Mouse (Mus musculus): ENCODE measurements around the gene Pax7.

Gene Pax7

GRCm38 (mm10) chr4:139830581-139831387 is 2.5 kb downstream of the Pax7 start:
- DNase-seq = no peak

DNA sequence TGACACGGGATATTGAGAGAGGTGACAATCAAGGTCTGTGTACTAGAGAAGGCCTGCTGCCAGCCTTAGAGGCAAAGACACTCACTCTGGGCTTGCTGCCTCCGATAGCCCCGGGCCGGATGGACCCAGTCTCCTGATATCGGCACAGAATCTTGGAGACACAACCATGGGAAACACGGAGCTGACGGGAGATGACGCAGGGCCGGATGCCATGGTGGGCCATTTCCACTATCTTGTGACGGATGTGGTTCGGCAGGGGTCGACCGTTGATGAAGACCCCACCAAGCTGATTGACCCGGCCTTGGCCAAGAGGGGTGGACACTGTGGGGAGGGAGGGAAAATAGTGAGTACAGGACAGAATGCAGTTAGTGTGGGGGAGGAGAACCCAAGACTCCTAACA is 3.3 kb downstream of the Pax7 start:
- no peak for DNase-seq

DNA sequence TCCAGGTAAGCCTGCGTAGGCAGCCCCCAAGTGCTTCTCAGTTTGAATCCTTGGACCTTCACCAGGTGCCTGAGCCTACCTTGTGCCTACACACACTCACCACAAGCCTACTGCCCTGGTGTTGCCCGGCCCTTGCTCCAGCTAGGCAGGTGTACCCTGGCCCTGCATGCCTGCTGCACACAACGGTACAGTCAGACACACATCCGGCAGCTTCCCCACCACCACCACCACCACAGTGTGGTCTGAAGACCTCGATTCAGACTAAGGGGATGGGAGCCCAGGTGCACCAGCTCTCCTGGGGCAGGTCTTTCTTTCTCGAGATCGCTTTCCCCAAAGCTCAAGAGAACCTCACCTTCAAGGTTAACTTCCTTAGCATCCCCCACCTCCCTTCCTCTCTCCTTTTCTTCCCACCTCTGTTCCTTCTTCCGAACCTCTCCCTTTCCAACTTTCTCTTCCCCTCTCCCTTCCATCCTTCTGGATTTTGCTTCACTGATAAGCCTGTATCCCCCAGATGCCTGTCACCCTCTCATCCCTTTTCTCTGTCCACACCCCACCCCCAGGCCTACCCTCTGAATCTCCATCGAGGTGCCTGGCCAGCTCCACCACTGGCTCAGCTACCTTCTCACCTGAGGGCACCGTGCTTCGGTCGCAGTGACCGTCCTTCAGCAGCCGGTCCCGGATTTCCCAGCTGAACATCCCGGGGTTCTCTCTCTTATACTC is 4.3 kb downstream of the Pax7 start:
- DNase-seq = peak; percentile 70

- DNase-seq = no peak
Measured at GRCm38 (mm10) chr4:139828283-139828678, 5.0 kb downstream of the Pax7 start.

- DNase-seq = no peak
Measured at GRCm38 (mm10) chr4:139827501-139828282, 5.6 kb downstream of the Pax7 start.

- DNase-seq = no peak
Measured at GRCm38 (mm10) chr4:139826231-139826630, 7.1 kb downstream of the Pax7 start.

- DNase-seq = no peak
Measured at GRCm38 (mm10) chr4:139825326-139826112, 7.8 kb downstream of the Pax7 start.

DNA sequence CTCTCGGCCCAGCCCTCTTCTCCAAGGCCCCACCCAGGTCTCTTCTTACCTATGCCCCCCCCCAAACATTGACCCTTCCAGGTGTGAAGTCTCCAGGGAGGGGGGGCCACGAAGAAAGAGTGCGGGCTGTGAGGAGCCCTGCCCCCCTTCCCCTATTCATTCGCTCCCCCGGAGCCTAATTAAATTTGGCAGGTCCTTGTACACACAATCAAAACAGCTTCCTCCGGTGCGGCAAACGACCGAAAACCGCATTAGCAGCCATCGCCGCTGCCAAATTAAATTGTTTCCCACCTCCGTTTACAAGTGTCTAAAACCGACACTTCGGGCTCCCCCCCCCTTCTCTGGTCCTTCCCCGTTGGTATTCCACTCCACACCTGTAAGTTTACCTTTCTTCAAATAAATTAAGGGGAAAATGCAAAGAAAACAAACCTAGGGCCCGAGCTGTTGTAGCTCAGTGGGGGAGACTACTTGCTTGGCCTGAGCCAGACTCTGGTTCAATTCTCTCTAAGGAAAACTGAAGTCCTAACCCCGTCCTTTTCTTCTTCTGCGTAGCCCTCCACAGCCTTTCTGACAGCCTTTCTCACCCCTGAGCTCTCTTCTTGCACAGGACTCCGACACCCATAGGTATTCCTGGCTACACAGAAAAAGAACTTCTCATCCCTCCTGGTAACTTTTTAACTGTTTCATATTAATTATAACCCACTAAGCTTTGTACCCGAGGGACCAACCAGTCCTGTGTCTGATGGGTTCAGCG is 8.6 kb downstream of the Pax7 start:
- no peak for DNase-seq

GRCm38 (mm10) chr4:139823870-139824472 is 9.4 kb downstream of the Pax7 start:
- DNase-seq = peak; percentile 15

GRCm38 (mm10) chr4:139823138-139823869 is 10.0 kb downstream of the Pax7 start:
- peak; percentile 43 for DNase-seq

DNA sequence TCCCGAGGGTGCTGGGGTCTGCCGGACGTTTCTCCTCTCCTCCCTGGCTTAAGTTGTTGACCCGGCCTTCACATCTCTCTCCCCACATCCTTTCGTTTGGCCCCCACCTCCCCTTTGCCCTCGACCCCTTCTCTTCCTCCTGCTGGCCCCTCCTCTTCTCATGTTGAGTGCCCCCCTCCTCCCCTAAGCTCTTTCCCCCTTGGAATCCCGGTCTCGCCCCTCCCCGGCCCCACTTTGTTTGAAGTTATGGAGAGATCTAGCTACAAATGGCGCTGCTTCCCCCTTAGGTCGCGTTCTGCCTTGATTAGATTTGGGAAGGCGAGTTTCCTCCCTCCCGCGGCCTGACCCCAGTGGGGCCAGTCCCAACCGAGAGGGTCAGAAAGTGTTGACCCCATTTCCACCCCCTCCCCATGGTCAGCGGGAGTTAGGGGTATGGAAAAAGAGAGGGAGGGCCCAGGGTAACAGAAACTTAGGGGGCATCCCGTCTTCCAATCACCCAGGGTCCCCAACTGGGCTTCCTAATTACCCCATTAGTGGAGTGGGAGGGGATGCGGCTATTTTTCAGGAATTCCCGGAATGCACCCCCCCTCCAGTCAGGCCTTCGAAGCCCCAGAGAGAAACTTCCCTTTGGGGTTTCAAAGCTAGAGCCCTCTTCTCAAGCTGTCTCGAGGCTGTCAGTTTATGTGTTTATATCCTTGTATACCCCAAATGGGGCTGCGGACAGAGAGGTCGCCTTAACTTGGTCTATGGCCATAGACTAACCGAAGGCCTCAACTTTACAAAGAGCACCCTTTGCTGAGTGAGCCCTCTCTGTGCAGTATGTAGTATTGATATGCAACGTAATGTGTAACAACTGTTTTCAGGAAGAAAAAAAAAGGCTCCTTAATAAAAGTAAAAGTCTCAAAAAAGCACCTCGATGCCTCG is 10.9 kb downstream of the Pax7 start:
- no peak for DNase-seq

DNA sequence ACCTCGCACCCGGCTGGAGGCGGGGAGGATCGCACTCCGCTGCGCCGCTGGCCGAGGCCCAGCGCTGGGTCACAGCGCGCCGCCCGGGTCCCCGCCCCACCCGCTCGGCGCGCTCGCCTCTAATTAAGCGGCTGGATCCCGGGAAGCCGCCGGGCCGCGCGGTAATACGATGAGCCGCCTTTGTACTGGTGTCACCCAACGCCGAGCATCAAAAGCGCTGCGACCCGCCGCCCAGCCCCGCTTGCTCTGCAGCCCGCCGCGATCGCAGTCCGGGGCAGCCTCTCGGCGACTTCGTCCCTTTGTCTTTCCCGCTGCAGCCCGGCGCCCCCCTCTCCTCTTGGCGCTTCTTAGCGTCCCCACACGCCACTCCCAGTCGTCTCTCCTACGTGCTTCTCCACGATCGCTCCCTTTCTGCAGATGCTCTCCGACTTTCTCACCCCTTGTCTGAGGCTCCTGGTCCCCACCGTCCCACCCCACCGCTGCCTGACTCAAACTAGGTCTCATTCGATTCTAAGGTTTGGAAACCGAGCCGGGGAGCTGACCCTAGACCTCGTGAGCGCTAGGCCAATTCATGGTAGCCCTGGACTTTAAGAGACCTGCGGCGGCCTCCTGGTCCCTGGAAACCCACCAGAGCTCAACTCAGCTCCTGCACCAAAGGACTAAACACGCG is 11.7 kb downstream of the Pax7 start:
- peak; percentile 17 for DNase-seq

GRCm38 (mm10) chr4:139821071-139821470 is 12.3 kb downstream of the Pax7 start:
- peak; percentile 23 for DNase-seq

DNA sequence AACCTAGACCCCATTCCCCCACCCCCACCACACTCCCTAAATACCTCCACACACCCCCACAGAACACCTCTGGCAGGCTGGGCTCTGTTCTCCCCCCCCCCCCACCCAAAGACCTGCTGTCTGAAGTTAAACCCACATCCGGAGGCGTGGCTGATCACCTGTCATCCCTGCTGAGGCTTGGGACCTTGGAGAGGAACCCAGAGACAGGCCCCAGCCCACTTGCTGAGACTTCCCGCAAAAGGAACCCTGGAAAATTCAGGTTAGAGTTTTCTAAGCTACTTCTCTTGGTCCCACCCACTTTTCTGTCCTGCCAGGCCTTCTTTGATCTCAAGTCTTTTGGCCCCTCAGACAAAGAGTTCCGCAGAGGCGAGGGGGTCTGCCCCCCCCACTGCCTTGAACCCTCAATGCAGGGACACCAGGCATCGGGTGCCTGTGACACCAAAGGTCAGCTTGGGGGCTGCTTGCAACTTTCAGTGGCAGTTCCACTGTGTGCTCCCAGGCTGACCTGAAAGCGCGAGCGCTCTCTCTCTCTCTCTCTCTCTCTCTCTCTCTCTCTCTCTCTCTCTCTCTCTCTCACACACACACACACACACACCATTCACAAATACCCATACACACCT is 13.8 kb downstream of the Pax7 start:
- peak; percentile 74 for DNase-seq

DNA sequence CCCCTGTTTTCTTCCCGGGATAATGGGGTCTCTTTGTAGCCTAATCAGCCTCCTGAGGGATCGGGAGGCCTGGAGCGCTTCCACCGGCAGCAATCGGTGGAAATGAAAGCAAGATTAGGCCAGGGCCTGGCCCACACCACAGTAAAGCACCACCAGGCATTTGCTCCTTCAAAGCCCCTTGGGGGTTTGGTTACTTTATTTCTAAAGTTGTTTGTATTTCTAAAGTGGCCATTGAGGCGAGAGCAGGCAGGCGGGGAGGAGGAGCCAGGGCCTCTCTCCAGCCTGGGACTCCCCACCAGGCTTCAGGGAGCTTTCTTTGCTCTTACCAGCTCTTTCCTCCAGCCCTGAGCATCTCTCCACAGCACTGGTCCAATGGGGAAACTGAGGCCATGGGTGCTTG is 15.2 kb downstream of the Pax7 start:
- DNase-seq = no peak

- DNase-seq = peak; percentile 83
Measured at GRCm38 (mm10) chr4:139813371-139813960, 19.9 kb downstream of the Pax7 start.

GRCm38 (mm10) chr4:139811901-139812300 is 21.4 kb downstream of the Pax7 start:
- no peak for DNase-seq

DNA sequence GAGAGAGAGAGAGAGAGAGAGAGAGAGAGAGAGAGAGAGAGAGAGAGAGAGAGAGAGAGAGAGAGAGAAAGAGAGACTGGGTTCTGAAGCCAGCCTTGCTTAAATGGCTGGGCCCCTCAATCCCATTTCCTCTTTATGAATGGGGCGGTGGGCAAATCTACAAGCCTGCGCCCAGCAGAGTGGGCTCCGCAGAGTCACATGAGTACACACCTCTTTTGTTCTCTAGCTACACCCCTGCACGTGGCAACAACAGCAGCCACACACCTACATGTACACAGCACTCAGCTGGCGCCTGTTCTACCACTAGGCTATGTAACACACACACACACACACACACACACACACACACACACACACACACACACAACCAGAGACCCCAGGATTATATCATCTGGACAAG is 21.9 kb downstream of the Pax7 start:
- DNase-seq = peak; percentile 15

Measured in thymus, postnatal 14 days (tissue).